Mouse (Mus musculus): ENCODE data around the gene Nadsyn1. TPM values are rescaled to one million over a fixed set of nuclear protein-coding genes. Genes with fewer than 3 reads are reported as not detected.
A peak's percentile ranks its signal among the peaks of the same experiment; 100 is the strongest.

Gene Nadsyn1
- polyA plus RNA-seq, 1 experiment from 2014 or later: 12.3 TPM

- H3K4me2 ChIP-seq (ENCODE audit: low read length): peak overlapping the region; percentile 61
- WGBS: 78% methylated on average over 4 of the region's 4 CpGs
- peaks cover 6% of the 10 kb centered on the region for H3K36me3 ChIP-seq (ENCODE audit: control insufficient read depth, insufficient read depth, low read length)
- H3K4me1 ChIP-seq (replicated peaks; ENCODE audit: control insufficient read depth, insufficient read depth, low read length): peaks cover 14% of the 10 kb centered on the region
- DNase-seq (ENCODE audit: low spot score): no peak
- peak overlapping the region; percentile 70 for H3K4me3 ChIP-seq (ENCODE audit: low read depth, low read length)
- peak overlapping the region; percentile 65; the same call in 1 of the 2 replicates for H3K27ac ChIP-seq (ENCODE audit: low read depth)
- H3K9me3 ChIP-seq (ENCODE audit: control insufficient read depth, low read length): no peaks in the 10 kb centered on the region
- peak; percentile 28 for ATAC-seq (replicated peaks; ENCODE audit: low FRiP score, low TSS enrichment, low read depth)
- H3K27me3 ChIP-seq (replicated peaks; ENCODE audit: control insufficient read depth, insufficient read depth, low read length): no peaks in the 10 kb centered on the region
- peak overlapping the region; percentile 45 for H3K9ac ChIP-seq (ENCODE audit: low read length)
Measured at GRCm38 (mm10) chr7:143823266-143823605, 587 bp upstream of the Nadsyn1 start.

- ATAC-seq (replicated peaks; ENCODE audit: low FRiP score, low TSS enrichment, low read depth) (no peak), DNase-seq (ENCODE audit: low spot score) (no peak)
- 79% methylated on average over 2 of the region's 2 CpGs for WGBS
- H3K4me3 ChIP-seq (ENCODE audit: low read depth, low read length): no peak overlapping the region
- H3K4me2 ChIP-seq (ENCODE audit: low read length): peak overlapping the region; percentile 94; the same call in 1 of the 2 replicates
- H3K9me3 ChIP-seq (ENCODE audit: control insufficient read depth, low read length): no peaks in the 10 kb centered on the region
- H3K4me1 ChIP-seq (replicated peaks; ENCODE audit: control insufficient read depth, insufficient read depth, low read length): peaks cover 14% of the 10 kb centered on the region
- peaks cover 15% of the 10 kb centered on the region for H3K36me3 ChIP-seq (ENCODE audit: control insufficient read depth, insufficient read depth, low read length)
- no peak overlapping the region for H3K9ac ChIP-seq (ENCODE audit: low read length)
- H3K27me3 ChIP-seq (replicated peaks; ENCODE audit: control insufficient read depth, insufficient read depth, low read length): no peaks in the 10 kb centered on the region
- H3K27ac ChIP-seq (ENCODE audit: low read depth): no peak overlapping the region
Measured at GRCm38 (mm10) chr7:143821241-143821640, 1.4 kb downstream of the Nadsyn1 start.

- Histone ChIP-seq H3K4me2 (ENCODE audit: low read length) (no peak overlapping the region), H3K9ac (ENCODE audit: low read length) (no peak overlapping the region), H3K4me3 (ENCODE audit: low read depth, low read length) (no peak overlapping the region), H3K27ac (ENCODE audit: low read depth) (no peak overlapping the region), H3K9me3 (ENCODE audit: control insufficient read depth, low read length) (no peaks in the 10 kb centered on the region), H3K36me3 (ENCODE audit: control insufficient read depth, insufficient read depth, low read length) (peaks cover 29% of the 10 kb centered on the region), H3K4me1 (replicated peaks; ENCODE audit: control insufficient read depth, insufficient read depth, low read length) (peaks cover 14% of the 10 kb centered on the region), H3K27me3 (replicated peaks; ENCODE audit: control insufficient read depth, insufficient read depth, low read length) (no peaks in the 10 kb centered on the region)
- 60% methylated on average over 4 of the region's 4 CpGs for WGBS
- ATAC-seq (replicated peaks; ENCODE audit: low FRiP score, low TSS enrichment, low read depth) (no peak), DNase-seq (ENCODE audit: low spot score) (no peak)
Measured at GRCm38 (mm10) chr7:143819201-143819600, 3.4 kb downstream of the Nadsyn1 start.

GRCm38 (mm10) chr7:143808909-143809308 is 13.7 kb downstream of the Nadsyn1 start:
- ATAC-seq (replicated peaks; ENCODE audit: low FRiP score, low TSS enrichment, low read depth) (no peak), DNase-seq (ENCODE audit: low spot score) (no peak)
- Histone ChIP-seq H3K9ac (ENCODE audit: low read length) (no peak overlapping the region), H3K27me3 (replicated peaks; ENCODE audit: control insufficient read depth, insufficient read depth, low read length) (no peaks in the 10 kb centered on the region), H3K36me3 (ENCODE audit: control insufficient read depth, insufficient read depth, low read length) (peaks cover 61% of the 10 kb centered on the region), H3K4me3 (ENCODE audit: low read depth, low read length) (no peak overlapping the region), H3K27ac (ENCODE audit: low read depth) (no peak overlapping the region), H3K4me1 (replicated peaks; ENCODE audit: control insufficient read depth, insufficient read depth, low read length) (no peaks in the 10 kb centered on the region), H3K4me2 (ENCODE audit: low read length) (no peak overlapping the region), H3K9me3 (ENCODE audit: control insufficient read depth, low read length) (no peaks in the 10 kb centered on the region)
- WGBS: 39% methylated on average over 1 of the region's 1 CpGs

DNA sequence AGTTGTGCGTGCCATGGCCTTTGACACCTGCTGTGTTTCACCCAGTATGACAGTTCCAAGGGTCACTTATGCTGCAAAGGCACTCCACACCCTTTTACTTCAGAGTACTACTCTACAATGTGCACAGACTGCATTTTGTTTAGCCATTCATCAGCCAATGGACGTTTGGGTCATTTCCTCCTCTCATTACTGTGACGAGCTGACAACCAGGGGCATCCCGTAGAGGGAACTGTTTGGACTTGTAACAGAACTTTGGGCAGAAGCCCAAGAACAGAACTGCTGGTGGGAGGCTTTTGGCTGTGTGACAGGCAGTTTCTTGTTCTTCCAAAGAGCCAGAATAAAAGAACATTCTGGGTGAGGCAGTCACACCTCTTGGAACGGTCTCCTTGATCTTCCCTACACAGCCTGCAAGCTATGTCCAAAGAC is 17.4 kb downstream of the Nadsyn1 start:
- H3K4me3 ChIP-seq (ENCODE audit: low read depth, low read length): no peak overlapping the region
- H3K9me3 ChIP-seq (ENCODE audit: control insufficient read depth, low read length): no peaks in the 10 kb centered on the region
- H3K36me3 ChIP-seq (ENCODE audit: control insufficient read depth, insufficient read depth, low read length): peaks cover 70% of the 10 kb centered on the region
- no peak for DNase-seq (ENCODE audit: low spot score)
- H3K4me1 ChIP-seq (replicated peaks; ENCODE audit: control insufficient read depth, insufficient read depth, low read length): no peaks in the 10 kb centered on the region
- no peaks in the 10 kb centered on the region for H3K27me3 ChIP-seq (replicated peaks; ENCODE audit: control insufficient read depth, insufficient read depth, low read length)
- no peak for ATAC-seq (replicated peaks; ENCODE audit: low FRiP score, low TSS enrichment, low read depth)
- no peak overlapping the region for H3K4me2 ChIP-seq (ENCODE audit: low read length)
- H3K27ac ChIP-seq (ENCODE audit: low read depth): no peak overlapping the region
- no peak overlapping the region for H3K9ac ChIP-seq (ENCODE audit: low read length)
- WGBS: 52% methylated on average over 5 of the region's 5 CpGs

DNA sequence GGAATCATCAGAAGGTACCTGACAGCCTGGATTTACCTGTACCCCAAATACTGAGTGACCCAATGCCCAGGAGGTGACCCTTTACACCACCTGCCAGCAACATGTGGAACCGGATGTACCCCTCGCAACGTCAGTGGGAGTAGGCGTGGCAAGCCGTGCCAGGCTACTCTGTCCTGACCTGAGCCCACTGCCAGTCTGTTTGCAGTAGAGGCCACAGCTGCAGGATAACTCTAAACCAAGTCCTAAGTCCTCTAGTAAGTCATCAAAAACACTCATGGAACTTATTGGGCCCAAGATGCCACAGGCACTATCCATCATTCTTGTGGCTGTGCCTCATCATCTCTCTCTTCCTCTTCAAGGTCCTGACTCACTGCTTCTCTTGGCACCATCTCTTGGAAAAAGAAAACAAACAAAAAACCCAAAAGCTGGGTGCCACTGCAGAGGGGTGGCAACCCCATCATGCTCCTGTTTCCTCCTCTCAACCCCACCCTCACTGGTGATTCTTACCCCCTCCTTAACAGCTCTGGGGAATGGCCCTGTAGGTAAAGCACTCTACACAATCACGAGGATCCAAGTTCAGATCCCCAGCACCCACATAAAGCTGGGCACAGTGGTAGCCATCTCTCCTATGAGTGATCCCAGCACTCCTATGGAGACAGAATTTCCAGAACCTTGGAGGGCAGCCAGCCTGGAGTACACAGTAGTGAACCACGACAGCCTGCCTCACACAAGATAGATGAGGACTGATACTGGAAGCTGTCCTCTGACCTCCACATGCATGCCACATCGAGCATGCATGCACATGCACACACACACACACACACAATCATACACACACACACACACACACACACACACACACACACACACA is 21.2 kb downstream of the Nadsyn1 start:
- Histone ChIP-seq H3K9ac (ENCODE audit: low read length) (no peak overlapping the region), H3K4me3 (ENCODE audit: low read depth, low read length) (no peak overlapping the region), H3K27me3 (replicated peaks; ENCODE audit: control insufficient read depth, insufficient read depth, low read length) (no peaks in the 10 kb centered on the region), H3K4me1 (replicated peaks; ENCODE audit: control insufficient read depth, insufficient read depth, low read length) (no peaks in the 10 kb centered on the region), H3K4me2 (ENCODE audit: low read length) (no peak overlapping the region), H3K36me3 (ENCODE audit: control insufficient read depth, insufficient read depth, low read length) (peaks cover 80% of the 10 kb centered on the region), H3K9me3 (ENCODE audit: control insufficient read depth, low read length) (no peaks in the 10 kb centered on the region), H3K27ac (ENCODE audit: low read depth) (no peak overlapping the region)
- DNase-seq (ENCODE audit: low spot score): no peak
- WGBS: 84% methylated on average over 8 of the region's 8 CpGs
- no peak for ATAC-seq (replicated peaks; ENCODE audit: low FRiP score, low TSS enrichment, low read depth)

GRCm38 (mm10) chr7:143800770-143801169 is 21.9 kb downstream of the Nadsyn1 start:
- H3K27ac ChIP-seq (ENCODE audit: low read depth): no peak overlapping the region

GRCm38 (mm10) chr7:143798783-143799182 is 23.9 kb downstream of the Nadsyn1 start:
- Histone ChIP-seq H3K4me2 (ENCODE audit: low read length) (no peak overlapping the region), H3K27ac (ENCODE audit: low read depth) (no peak overlapping the region), H3K4me1 (replicated peaks; ENCODE audit: control insufficient read depth, insufficient read depth, low read length) (no peaks in the 10 kb centered on the region), H3K9ac (ENCODE audit: low read length) (no peak overlapping the region), H3K27me3 (replicated peaks; ENCODE audit: control insufficient read depth, insufficient read depth, low read length) (no peaks in the 10 kb centered on the region), H3K4me3 (ENCODE audit: low read depth, low read length) (no peak overlapping the region), H3K9me3 (ENCODE audit: control insufficient read depth, low read length) (no peaks in the 10 kb centered on the region), H3K36me3 (ENCODE audit: control insufficient read depth, insufficient read depth, low read length) (peaks cover 83% of the 10 kb centered on the region)
- DNase-seq (ENCODE audit: low spot score) (no peak), ATAC-seq (replicated peaks; ENCODE audit: low FRiP score, low TSS enrichment, low read depth) (no peak)
- 92% methylated on average over 4 of the region's 4 CpGs for WGBS

More at GRCm38 (mm10) chr7:143800770-143801169, 21.9 kb downstream of the Nadsyn1 start:
- no peak overlapping the region for H3K9ac ChIP-seq (ENCODE audit: low read length)
- no peak for ATAC-seq (replicated peaks; ENCODE audit: low FRiP score, low TSS enrichment, low read depth)
- WGBS: 85% methylated on average over 1 of the region's 1 CpGs
- H3K27me3 ChIP-seq (replicated peaks; ENCODE audit: control insufficient read depth, insufficient read depth, low read length): no peaks in the 10 kb centered on the region
- peaks cover 81% of the 10 kb centered on the region for H3K36me3 ChIP-seq (ENCODE audit: control insufficient read depth, insufficient read depth, low read length)
- H3K4me1 ChIP-seq (replicated peaks; ENCODE audit: control insufficient read depth, insufficient read depth, low read length): no peaks in the 10 kb centered on the region
- H3K4me2 ChIP-seq (ENCODE audit: low read length): no peak overlapping the region
- H3K9me3 ChIP-seq (ENCODE audit: control insufficient read depth, low read length): no peaks in the 10 kb centered on the region
- no peak overlapping the region for H3K4me3 ChIP-seq (ENCODE audit: low read depth, low read length)
- DNase-seq (ENCODE audit: low spot score): no peak

DNA sequence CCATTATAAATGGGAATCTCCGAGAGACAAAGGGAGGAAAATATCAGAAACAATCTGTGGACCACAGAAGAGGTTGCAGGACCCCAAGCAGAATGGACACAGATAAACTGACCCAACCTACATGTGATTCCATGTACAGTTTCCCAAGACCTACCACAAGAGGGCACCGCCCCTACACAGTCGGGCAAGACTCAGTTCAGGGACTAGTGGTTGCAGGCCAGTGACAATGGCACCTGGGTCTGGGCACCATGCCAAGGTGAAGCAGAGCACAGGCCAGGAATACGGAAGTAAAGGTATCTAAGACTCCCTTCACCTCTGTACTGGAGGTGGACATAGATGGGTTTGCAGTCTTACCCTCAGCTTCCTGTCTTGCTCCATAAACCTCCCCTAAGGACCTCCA is 29.5 kb downstream of the Nadsyn1 start:
- Histone ChIP-seq H3K27me3 (replicated peaks; ENCODE audit: control insufficient read depth, insufficient read depth, low read length) (no peaks in the 10 kb centered on the region), H3K4me2 (ENCODE audit: low read length) (no peak overlapping the region), H3K27ac (ENCODE audit: low read depth) (no peak overlapping the region), H3K9me3 (ENCODE audit: control insufficient read depth, low read length) (0 out of 2 replicates have a peak, but pooled peaks cover 2% of the 10 kb centered on the region), H3K4me1 (replicated peaks; ENCODE audit: control insufficient read depth, insufficient read depth, low read length) (no peaks in the 10 kb centered on the region), H3K9ac (ENCODE audit: low read length) (no peak overlapping the region), H3K4me3 (ENCODE audit: low read depth, low read length) (no peak overlapping the region), H3K36me3 (ENCODE audit: control insufficient read depth, insufficient read depth, low read length) (peaks cover 30% of the 10 kb centered on the region)
- DNase-seq (ENCODE audit: low spot score): no peak
- ATAC-seq (replicated peaks; ENCODE audit: low FRiP score, low TSS enrichment, low read depth): 0 out of 2 replicates have a peak, but pooled peaks have one; percentile 43
- 60% methylated on average over 4 of the region's 4 CpGs for WGBS
